Mouse (Mus musculus) cerebellum, adult 9-10 months (tissue): ENCODE measurements at regions not wholly inside any gene's neighbourhood (a gene's known extent, or its start where the extent isn't known, plus 50 kb on each side); places are given as distances from the start of the nearest gene placed in this dataset.
A peak's percentile ranks its signal among the peaks of the same experiment; 100 is the strongest.

Source experiments
- DNase-seq: peaks from one replicate; pipeline ENCODE4 v3.0.0; 2022

DNA sequence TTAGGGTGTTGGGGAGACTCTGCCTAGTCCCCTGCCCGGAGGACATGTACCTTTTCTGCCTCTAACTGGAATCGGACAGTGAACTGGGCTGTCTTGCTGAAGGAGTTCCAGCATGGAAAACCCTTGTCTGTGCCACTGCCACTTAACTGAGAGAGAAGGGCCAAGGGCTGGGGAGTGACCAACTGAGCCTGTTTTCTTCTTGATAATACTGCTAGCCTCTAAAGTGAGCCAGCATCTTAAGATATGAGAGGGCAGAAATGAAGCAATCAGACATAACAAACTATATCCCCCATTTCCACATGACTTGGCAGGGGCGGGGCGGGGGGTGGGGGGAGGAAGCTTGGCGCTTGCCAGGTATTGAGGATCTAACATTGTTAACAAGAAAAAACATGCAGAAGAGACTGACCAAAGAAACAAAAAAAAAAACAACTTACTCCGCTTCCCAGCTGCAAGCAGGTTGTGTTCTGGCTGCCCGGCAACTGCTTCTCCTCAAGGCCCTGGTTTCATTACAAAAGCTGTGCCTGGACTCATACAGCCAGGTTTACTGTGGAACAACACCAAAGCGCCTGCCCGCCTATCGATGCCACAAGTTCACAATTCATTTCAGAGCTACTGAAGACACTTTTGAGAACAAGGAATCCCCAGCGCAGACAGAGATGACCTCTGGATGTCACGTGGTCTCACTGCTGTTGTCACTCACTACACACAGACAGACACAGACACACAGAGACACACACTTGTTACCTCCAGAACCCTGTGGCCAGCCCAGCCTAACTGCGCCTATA, 153.6 kb upstream of the Klf14 start:
- no peak for DNase-seq

DNA sequence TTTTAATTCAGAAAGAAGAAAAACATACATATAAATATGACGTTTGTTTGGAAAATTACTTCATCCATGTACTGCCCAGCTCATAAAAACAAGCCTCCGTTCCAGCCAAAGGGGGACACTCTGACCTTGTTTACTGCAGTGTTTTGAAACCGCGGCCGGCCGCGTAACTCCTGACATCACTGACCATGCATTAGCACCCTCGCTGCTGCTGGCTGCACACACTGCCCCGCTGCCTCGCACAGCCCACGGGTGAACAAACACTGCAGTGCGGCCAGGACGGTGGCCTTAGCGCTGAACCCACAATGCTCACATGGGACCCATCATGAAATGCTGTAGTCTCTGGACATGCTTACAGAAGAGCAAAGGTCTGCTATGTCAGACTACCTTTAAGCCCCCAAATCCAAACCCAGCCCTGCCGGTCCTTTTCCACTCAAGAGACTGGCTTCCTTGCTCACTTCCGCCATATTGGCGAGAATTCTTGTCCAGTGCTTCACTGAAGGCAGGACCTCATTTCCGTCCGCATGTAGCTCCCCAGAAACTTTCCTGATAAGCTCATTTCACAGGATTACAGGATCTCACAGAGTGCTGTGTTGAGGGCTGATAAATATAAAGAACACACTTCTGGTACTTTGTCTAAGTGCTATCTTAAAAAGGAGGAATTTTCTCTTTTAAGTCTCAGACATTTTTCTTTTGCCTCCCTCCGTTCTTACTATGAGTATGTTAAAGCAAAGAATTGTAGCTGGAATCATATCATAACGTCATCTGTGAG, 154.9 kb upstream of the Klf14 start:
- DNase-seq = no peak

DNA sequence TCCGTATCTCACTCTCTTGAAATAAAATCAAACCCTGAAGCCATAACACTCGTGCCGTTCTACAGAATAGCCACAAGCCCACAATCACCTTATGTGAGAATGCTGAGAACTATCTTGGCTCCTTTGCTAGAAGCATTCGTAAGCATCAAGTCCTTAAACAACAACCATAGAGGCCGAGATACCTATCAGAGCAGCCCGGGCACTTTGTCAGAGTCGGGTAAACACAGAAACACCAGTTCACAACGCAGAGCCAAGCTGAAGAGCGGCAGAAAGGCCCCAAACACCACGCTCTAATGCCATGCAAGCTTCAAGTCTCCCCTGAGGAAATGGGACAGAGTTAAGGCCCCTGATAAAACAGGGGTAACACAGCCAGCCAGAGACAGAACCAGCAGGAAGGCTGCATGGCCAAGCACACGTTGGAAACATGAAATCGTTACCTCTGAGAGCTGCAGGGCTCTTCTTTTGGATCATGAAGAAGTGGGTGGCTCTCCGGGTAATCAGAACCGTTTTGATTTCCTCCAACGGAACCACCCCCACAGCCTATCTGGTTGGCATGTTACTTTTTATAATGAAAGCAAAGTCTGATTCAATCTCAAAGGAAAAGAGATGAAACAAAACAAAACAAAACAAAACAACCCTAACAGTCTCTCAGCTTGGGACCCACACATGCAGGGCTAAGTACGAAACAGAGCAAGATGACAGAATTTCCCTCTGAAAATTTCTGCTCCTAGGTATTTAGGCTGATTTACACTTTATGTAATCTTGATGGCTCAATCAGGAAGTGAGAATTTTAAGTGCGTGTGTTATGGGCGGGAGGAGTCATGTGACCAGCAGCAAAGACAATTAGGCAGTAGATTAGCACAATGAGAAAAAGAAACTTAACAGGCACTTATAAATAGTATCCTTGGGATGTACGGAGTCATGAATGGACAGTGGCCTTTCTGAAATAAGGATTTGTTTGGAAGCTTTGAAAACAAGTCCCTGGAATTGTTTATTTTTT, 155.8 kb upstream of the Klf14 start:
- DNase-seq = no peak

DNA sequence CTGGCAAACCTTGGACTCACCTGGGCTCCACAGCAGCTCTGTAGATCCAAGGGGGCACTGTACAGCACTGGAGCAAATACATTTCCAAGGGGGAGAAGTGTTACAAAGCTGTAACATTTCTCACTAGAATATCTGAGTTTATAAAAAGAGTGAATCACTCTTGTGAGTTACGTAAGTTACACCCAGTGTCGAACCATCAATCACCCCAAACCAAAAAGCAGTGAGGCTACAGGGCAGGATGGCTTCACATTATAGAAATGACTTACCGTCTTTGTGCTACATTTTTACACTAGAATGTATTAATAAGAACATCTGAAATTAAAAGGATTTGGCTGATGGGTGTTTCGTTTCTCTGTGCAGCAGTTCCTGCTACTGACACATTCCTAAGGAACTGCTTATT, 156.7 kb upstream of the Klf14 start:
- no peak for DNase-seq

DNA sequence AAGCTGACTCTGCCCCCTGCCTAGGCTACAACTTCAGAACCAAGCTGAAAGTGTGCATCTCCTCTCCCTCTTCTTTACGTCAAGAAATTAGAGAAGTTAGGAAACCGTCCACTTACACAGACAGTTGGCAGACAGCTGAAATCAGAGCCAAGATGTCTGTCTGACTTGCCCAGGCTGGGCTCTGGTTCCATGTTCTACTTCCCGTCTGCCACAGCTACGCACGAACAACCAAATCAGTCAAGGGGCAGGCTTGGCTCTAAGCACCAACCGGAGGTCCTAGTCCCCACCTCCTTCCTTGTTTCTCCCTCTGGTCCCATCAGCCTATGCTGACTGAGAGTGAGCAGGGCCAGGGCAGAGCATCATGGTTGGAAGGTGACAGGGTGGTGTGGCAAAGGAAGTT, 157.5 kb upstream of the Klf14 start:
- no peak for DNase-seq

DNA sequence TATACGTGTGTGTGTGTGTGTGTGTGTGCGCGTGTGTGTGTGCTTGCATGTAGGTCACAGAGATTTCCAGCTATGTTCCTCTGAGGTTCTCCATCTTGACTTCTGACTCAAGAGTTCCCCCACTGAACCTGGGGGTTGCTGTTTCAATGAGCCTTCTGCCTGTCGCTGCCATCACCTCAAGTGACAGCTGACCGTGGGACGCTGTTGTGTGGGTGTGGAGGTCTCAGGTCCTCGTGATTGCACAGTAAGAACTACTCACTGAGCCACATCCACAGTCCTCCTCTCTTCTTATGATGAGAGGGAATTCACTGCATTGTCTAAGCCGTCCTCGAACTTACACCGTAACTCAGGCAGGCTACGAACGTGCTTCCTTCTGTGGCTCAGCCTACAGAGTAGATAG, 158.8 kb upstream of the Klf14 start:
- no peak for DNase-seq

DNA sequence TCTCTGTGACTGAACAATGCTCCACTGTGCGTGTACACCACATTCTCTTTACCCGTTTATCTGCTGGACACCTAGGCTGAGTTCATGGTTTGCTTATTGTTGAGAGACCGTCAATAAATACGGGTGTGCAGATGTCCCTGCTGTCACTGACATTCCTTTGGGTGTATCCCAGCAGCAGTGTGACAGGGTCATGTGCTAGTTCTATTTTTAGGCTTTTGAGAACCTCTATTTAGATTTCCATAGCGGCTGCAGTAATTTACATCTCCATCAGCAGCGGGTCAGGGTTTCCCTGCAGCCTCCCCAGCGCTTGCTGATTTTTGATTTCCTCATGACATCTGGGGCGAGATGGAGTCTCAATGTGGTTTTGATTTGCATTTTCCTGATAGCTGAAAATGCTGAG, 162.1 kb upstream of the Klf14 start:
- no peak for DNase-seq

DNA sequence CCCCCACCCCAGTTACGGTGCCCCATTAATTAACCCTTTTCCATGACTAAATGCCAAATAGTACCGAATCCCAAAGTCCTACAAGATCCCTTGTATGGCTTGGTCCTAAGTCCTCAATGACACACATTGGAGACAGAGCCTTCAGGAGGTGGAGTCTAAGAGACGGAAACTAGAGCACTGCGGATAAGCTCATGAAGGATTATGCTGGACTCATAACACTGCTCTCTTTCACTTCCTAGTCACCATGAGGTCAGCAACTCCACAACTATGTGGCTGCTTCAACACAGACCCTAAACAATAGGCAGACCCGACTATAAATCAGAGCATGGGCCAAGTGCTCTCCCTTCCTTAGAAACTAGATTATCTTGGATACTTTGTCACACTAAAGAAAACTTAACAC, 164.0 kb upstream of the Klf14 start:
- DNase-seq = no peak

DNA sequence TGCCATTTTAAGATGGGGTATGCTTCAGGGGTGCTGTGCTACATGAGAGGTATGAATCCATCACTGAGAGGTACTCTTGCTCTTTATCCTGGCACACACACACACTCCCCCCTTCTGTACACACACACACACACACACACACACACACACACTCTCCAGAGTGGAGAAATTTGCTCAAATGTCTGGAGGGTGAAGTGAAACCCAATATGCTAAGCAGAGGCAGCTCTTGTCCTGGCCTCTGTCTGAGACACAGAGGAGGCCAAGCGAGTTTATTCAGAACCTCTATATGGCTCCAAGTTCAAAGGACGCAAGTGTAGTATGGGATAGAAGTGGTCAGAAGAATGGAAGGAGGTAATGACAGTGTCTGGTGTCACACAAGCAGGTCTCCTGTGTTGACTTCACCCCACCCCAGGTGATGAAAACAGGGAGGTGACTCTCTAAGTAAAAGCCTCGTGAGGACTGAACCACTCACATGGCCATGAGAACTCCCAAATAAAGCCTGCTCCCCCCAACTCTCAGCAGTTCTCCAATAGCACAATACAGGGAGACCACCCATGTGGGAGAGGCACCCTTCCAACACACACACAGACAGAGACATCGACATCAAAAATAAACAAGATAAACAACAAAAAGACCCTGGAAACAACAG, 164.6 kb upstream of the Klf14 start:
- no peak for DNase-seq

DNA sequence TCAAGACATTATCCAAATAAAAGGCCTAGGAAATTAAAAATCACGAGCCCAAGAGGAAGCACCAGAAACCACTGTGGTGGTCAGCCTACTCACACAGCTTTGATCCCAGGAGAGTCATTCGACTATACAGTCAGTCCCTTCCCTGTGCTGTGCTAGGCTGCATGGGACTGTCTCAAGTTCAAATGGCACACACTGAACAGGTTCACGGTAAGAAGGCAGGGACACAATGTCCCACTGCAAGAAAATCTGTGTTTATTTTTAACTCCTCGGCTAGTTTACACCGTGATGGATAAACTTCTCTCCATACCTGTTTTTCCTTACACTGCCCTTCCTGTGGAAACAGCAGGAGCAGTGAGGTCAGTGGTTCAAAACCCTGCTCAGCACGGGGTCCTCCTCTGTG, 165.2 kb upstream of the Klf14 start:
- no peak for DNase-seq

DNA sequence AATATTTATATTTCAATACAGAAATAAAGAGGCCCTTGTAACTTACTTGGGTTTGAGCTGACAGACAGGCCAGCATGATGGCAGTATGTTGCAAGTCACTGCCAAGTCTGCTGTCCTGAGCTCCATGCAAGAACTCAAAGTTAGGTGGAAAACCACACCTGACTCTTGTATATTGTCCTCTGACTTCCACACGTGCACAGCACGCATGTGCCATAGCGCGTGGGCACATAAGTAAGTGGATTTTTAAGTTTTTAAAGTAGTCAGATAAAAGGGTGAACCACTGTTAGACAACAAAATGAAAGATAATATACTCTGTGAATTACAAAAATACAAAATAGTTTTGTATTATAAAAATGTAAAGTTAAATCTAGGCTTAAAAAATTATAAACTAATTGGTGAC, 166.0 kb upstream of the Klf14 start:
- no peak for DNase-seq

DNA sequence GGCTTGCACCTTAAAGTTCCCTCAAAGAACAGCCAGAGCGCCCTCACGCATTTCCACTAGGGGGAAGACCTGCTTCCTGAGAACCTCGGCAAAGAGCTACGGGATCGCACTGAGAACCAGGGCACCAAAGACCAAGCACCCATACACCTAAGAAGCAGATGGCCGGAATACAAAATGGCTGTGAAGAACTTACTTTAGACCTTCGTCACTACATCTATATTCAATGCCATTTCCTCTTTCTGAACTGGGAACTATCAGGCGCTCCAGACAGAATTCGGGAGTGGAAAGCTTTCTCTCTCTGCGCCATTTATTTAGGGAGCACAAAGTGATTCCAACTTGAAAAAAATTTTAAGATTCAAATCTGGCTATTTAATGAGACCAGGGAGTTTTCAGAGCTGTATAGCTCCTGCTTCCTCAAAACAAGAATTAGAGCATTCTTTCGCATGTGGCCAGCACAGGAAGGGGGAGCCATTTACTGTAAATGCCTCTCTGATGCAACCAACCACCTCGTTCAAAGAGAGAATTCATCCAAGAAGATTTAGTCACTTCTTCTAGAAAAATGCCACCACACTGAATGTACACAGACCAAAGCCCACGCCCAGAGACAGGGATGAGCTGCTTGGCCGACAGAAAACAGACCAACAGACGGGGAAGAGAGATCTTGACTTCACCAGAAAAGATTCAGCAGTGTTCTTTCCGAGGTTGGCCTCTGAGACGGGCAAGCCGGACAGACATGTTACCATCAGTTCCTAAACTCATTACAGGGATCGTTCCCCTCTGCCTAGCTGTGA, 166.6 kb upstream of the Klf14 start:
- no peak for DNase-seq

DNA sequence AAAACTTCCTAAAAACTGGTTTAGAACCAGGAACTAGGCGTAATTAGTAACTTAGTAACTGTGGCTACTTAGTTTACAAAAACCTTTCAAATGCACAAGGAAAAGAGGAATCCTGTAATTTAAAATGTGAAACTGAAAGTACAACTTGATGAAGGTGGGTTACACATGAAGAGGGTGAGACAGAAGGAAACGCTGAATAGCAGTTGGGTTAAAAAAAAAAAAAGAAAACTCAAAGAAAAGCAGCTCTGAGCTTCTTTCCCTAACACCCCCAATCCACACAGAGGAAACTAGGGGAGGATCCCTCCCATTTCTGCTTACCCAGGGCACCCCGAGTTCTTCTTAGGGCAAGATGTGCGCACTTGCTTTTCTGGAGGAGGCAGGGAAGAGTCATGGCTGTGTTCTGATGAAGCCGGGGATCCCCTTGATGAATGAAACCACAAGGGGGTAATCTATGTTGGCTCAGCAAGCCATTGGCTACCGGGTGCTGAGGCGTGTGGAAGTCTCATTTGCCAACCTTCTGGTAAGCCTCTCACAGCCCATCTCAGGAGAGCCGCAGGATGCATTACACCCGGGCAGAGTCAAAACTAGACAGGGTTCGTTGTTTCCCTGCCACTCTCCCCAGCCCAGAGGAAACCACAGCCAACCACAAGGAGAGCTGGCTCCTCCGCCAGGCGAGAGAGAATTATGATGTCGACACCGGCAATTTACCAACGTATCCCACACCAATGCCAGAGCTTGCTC, 167.4 kb upstream of the Klf14 start:
- no peak for DNase-seq

DNA sequence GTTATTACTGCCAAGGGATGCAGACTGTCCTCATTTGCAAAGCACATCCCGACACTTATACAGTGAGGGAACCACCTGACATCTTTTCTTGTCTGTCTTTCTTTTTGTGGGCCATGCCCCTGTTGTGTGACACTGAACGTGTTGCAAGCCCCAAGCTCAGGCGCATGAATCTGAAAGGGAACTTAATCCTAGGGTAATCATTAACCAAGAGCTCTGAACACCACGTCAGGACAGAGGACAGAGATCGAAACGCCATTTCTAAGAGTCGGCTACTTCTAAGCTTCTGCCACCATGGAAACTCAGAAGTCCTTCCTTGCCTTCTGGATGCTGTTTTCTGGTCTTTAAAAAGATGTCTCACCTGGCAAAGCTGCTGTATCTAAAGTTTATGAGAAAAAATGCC, 170.3 kb upstream of the Klf14 start:
- DNase-seq = no peak

DNA sequence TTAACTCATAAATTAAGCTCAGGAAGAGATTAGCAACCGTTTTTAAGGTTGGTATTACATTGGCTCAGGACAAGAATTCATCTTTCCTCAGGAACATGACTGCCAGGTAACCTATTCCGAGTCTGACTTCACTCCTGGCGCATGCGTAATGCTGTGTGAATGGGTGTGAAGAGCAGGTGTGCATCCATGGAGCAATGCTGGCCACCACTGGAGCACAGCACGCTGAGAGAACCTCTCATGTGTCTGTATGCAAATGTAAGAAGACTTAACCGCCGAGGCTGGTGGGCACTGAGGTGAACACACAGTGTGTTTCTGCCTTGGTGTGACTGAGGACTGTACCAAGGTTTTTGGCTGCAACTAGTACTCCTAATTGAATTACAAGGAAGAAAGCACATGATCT, 171.1 kb upstream of the Klf14 start:
- no peak for DNase-seq

DNA sequence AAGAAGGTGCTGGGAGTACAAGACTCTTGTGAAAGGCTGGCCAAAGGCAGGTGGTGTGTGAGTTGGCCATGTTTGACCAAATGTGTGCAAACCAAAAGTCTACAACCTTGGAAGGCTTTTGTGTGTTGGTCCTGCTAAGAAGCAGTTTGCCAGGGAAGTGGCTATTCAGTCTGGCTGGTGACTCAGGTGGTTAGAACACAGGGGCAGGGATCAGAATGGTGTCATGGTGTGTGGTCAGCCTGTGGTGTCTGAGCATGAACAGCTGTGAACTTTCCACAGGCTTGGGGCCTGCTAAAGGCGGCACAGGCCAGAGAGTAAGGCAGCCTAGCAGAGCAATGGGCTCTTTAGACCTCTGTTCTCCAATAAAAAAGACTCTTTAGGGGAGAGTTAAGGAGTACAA, 171.6 kb upstream of the Klf14 start:
- no peak for DNase-seq

DNA sequence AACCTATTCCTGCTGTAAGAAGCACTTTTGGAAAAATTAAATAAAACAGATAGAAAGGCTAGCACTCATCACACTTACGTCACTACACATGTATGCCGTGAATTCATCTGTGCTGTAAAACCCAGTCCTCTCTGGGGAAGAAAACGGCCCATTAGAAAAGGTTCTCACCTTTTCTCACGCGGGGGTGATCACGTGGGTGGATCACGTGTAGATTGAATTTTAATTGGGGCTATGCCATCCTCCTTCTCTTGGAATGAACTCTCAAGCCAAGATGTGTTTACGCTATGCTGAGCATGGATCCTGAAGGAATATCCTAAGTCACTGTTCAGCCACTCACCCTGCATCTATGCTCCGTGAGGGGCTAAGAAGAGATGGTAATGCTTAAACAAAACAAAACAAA, 172.8 kb upstream of the Klf14 start:
- DNase-seq = no peak

DNA sequence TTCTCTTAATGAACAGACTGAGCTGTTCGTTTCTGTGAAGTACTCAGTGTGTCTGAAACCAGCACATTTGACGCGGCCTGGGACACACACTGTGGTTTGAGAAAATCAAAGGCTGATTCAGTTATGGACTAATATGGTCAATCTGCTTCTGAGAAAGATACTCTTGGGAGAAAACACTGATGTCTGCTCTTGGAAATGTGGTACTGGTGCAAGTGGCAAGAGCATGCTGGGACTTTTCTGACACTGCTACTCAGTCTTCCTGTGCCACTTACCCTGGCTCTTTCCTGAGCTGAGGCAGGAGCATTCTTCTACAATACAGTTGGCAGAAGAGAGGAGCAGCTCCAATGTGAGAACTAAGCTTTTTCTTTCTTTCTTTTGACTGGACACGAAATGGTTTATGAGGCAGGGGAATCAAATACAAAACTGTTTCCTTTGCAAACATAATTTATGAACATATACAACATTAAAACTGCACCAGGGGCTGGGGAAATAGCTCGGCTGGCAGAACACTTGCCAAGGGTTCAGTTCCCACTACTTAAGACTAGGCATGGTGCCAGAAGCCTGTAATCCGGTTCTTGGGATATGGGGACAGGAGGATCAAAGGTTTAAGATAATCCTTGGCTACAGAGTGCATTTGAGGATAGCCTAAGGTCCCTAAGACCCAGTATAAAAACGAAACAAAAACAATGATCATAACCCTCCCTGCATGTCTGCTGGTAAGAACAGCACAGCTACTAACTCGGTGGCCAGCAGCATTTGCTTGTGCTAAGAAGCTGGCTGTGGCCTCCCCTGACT, 173.7 kb upstream of the Klf14 start:
- DNase-seq = no peak

DNA sequence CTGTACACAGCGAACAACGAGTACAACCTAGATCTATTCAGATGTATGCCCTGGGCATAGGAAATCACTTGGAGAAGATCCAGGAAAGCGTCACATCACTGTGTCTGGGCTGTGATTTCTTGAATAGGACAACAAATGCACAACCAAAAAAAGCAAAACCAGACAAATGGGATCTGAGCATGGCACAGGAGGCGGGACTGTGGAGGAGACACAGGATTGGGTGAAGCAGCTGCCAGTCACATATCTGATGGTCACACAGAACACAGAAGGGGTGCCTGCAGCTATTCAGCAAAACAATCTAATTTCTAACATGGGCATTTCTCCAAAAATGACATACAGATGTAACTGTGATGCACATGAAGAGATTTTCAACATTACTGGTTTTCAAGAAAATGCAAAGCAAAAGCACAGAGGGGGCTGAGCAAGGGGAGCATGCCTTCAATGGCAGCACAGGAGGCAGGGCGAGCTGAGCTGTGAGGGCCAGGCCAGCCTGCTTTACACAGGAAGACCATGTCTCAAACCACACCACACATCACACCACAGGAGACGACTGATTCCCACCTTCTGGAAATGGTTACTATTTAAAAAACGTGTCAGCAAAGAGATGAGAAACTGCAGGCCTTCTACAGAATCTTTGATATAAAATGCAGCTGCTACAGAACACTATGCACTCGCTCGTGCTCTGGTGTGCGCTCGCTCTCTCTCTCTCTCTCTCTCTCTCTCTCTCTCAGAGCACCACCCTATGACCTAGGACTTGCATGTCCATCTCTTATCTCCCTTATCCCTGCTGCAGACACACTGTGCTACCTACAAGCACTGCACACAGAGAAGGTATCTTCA, 175.2 kb upstream of the Klf14 start:
- DNase-seq = peak; percentile 68

DNA sequence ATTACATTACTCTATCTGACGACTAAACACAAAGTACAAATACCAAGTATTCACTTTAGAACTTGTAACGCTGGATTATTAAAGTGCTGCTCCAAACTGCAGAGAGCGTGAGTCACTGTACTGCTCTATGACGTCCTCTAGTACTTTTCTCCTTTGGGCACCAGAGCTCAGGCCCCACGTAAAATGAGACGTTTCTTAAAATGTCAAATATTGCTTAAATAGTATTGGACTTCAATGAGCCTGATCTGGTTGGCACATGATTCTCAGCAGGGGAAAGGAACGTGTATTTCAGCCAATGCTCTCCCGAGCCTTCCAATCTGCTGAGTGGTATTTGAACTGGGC, 175.8 kb upstream of the Klf14 start:
- DNase-seq = no peak
